ENCODE assay signal across 17 mouse cellular contexts in genomic region chr11:35305111-35305510, GRCm38 (mm10).
DNase-seq lines count a peak whose midpoint lies in the region; ATAC-seq lines count a peak whose summit lies in the region.
"Had no signal": no experiment of that assay in that cellular context is flagged by ENCODE, and none has a peak within 500 bp of the region (broad histone marks: within the 10 kb centered on the region; RNA-seq: fewer than 3 reads in every experiment).

No protein-coding gene starts in this region.

- H3K9me3 ChIP-seq in forebrain, embryonic 16.5 days (ENCODE audit: control insufficient read depth, low read length): no peaks in the 10 kb centered on the region
- no peaks in the 10 kb centered on the region for H3K9me3 ChIP-seq in forebrain, embryonic 15.5 days
- H3K9me3 ChIP-seq: midbrain, embryonic 13.5 days had no signal

- H3K36me3 ChIP-seq in forebrain, embryonic 16.5 days (ENCODE audit: control insufficient read depth, insufficient read depth): no peaks in the 10 kb centered on the region
- H3K36me3 ChIP-seq in forebrain, embryonic 15.5 days: no peaks in the 10 kb centered on the region
- H3K36me3 ChIP-seq: midbrain, embryonic 13.5 days had no signal

- H3K27me3 ChIP-seq in forebrain, embryonic 16.5 days (replicated peaks; ENCODE audit: control insufficient read depth, insufficient read depth, low read length): no peaks in the 10 kb centered on the region
- H3K27me3 ChIP-seq in forebrain, embryonic 15.5 days: no peaks in the 10 kb centered on the region

- H3K27ac ChIP-seq in forebrain, embryonic 16.5 days (ENCODE audit: low read length): no peak overlapping the region
- no peak overlapping the region for H3K27ac ChIP-seq in forebrain, embryonic 15.5 days (replicated peaks)
- H3K27ac ChIP-seq: macrophage; midbrain, embryonic 13.5 days had no signal

- 24% methylated on average over 5 of the region's 5 CpGs for WGBS in forebrain, embryonic 16.5 days
- WGBS in forebrain, embryonic 15.5 days: 35% methylated on average over 5 of the region's 5 CpGs

- no peak overlapping the region for H3K4me2 ChIP-seq in forebrain, embryonic 16.5 days (ENCODE audit: low read length)
- no peak overlapping the region for H3K4me2 ChIP-seq in forebrain, embryonic 15.5 days (replicated peaks)
- H3K4me2 ChIP-seq: heart, embryonic 11.5 days; liver, embryonic 11.5 days; lung, embryonic 14.5 days; midbrain, embryonic 13.5 days had no signal

- ATAC-seq in forebrain, embryonic 16.5 days: 0 out of 2 replicates have a peak, but pooled peaks have one; percentile 19
- no peak; the same call in 1 of the 2 replicates for ATAC-seq in forebrain, embryonic 15.5 days (replicated peaks)
- ATAC-seq in megakaryocyte-erythroid progenitor cell, adult 5-6 weeks (replicated peaks; ENCODE audit: low FRiP score, low TSS enrichment, poor library complexity, severe bottlenecking): no peak
- ATAC-seq: intestine, embryonic 16.5 days; midbrain, embryonic 13.5 days had no signal

- H3K4me1 ChIP-seq in forebrain, embryonic 16.5 days (replicated peaks; ENCODE audit: control insufficient read depth, insufficient read depth, low read length): peaks cover 18% of the 10 kb centered on the region
- H3K4me1 ChIP-seq in forebrain, embryonic 15.5 days: peaks cover 23% of the 10 kb centered on the region
- H3K4me1 ChIP-seq: midbrain, embryonic 13.5 days had no signal

- no peak overlapping the region for H3K4me3 ChIP-seq in forebrain, embryonic 16.5 days (replicated peaks; ENCODE audit: low read length)
- H3K4me3 ChIP-seq in forebrain, embryonic 15.5 days: no peak overlapping the region
- H3K4me3 ChIP-seq: midbrain, embryonic 13.5 days had no signal

- DNase-seq in kidney, postnatal 10 days: peak; percentile 44
- DNase-seq in kidney, adult 9 months: no peak
- peak; percentile 78 for DNase-seq in cerebellum, adult 11 months
- peak; percentile 89 to 92 for DNase-seq in cerebellum, postnatal 14 days
- no peak for DNase-seq in spleen, adult 12 weeks (ENCODE audit: low spot score)
- DNase-seq: embryo, embryonic 11 days; heart, postnatal 36 days; lung, embryonic 14.5 days; right cerebral cortex, postnatal 25 days had no signal

- no peak overlapping the region for H3K9ac ChIP-seq in forebrain, embryonic 16.5 days (replicated peaks; ENCODE audit: low read depth, low read length)
- H3K9ac ChIP-seq in forebrain, embryonic 15.5 days (replicated peaks): no peak overlapping the region
- H3K9ac ChIP-seq: lung, embryonic 14.5 days; midbrain, embryonic 13.5 days had no signal

Comparison
In these comparisons a context has a peak if more than half of its experiments do, and no peak if none do; other contexts are left out.
1. DNase-seq: peak in kidney, postnatal 10 days (single experiment), cerebellum, adult 11 months (single experiment) and cerebellum, postnatal 14 days (2 of 2); none in kidney, adult 9 months (single experiment) and spleen, adult 12 weeks (single experiment).